Mouse (Mus musculus) neural tube, embryonic 14.5 days (tissue): ENCODE results near the gene Magea5. TPM values are rescaled to one million over a fixed set of nuclear protein-coding genes. Genes with fewer than 3 reads are reported as not detected.
"Not testable (repeated sequence)": the region's sequence is repeated elsewhere in the genome, so short reads cannot be mapped to it uniquely, and the experiment has no call there.

Source experiments
- ATAC-seq: fragments of 200-750 bp; cut with Nextera tagmentation; 2 replicates; pipeline ENCODE4 v1.8.0; 2017; ENCODE audit warnings: low read depth, mild to moderate bottlenecking, moderate TSS enrichment, moderate library complexity
- H3K27ac ChIP-seq: fragments of 300-500 bp; sonication (generic); 2 replicates; pipeline ENCODE4 v1.5.1; 2014; ENCODE audit warnings: low read depth, mild to moderate bottlenecking, control low read depth, low read length, moderate library complexity, mixed read lengths
- H3K27me3 ChIP-seq: fragments of 300-500 bp; sonication (generic); 2 replicates; pipeline ENCODE4 v1.6.1; 2014; ENCODE audit warnings: low read length; ENCODE audit not compliant: control insufficient read depth, insufficient read depth
- H3K36me3 ChIP-seq: fragments of 300-500 bp; sonication (generic); 2 replicates; pipeline ENCODE4 v1.6.1; 2014; ENCODE audit warnings: low read length, mixed read lengths; ENCODE audit not compliant: control insufficient read depth, insufficient read depth
- H3K4me1 ChIP-seq: fragments of 300-500 bp; sonication (generic); 2 replicates; pipeline ENCODE4 v1.6.1; 2014; ENCODE audit warnings: low read length; ENCODE audit not compliant: control insufficient read depth, insufficient read depth
- H3K4me2 ChIP-seq: fragments of 300-500 bp; sonication (generic); 2 replicates; pipeline ENCODE4 v1.6.1; 2014; ENCODE audit warnings: mild to moderate bottlenecking, low read depth, low read length, control low read depth
- H3K4me3 ChIP-seq: fragments of 300-500 bp; sonication (generic); 2 replicates; pipeline ENCODE4 v1.5.1; 2014; ENCODE audit warnings: low read depth, low read length, control low read depth, mixed read lengths
- H3K9ac ChIP-seq: fragments of 300-500 bp; sonication (generic); replicated peaks from 2 replicates; pipeline ENCODE4 v1.6.1; 2014; ENCODE audit warnings: low read depth, mild to moderate bottlenecking, control low read depth, low read length, mixed read lengths
- H3K9me3 ChIP-seq: fragments of 300-500 bp; sonication (generic); 2 replicates; pipeline ENCODE4 v1.6.1; 2016; ENCODE audit warnings: low read length; ENCODE audit not compliant: control insufficient read depth
- WGBS: fragments of 180-500 bp; shearing (Covaris S2); extraction: QIAGEN DNeasy Blood & Tissue Kit; methylation state at CpG from one replicate; pipeline ENCODE4 v1.1.7; 2014; 5-methylcytosine and 5-hydroxymethylcytosine counted together
- polyA plus RNA-seq: library from polyadenylated mRNA; unstranded; fragments of >200 nt; fragmentation: Nextera tagmentation; extraction: Ambion mirVana; gene quantifications from 2 replicates; pipeline ENCODE4 v1.2.1, GENCODE M21; 2014

Gene Magea5
- not detected in 2 replicates for polyA plus RNA-seq

- 90% methylated on average over 12 of the region's 16 CpGs for WGBS
- H3K9ac ChIP-seq, H3K4me3 ChIP-seq, ATAC-seq, H3K4me1 ChIP-seq, H3K27me3 ChIP-seq, H3K36me3 ChIP-seq, H3K9me3 ChIP-seq, H3K27ac ChIP-seq, H3K4me2 ChIP-seq: not testable (repeated sequence)
These were observed at the start of gene Magea5 for GRCm38 (mm10) chrX:155063045-155063444. TSS of gene Magea5 (minus strand) at chrX:155063145.

GRCm38 (mm10) chrX:155098024-155098423 lies 35.1 kb upstream of the Magea5 start:
- Histone ChIP-seq H3K9me3 (no peaks in the 10 kb centered on the region), H3K27ac (no peak overlapping the region), H3K4me2 (no peak overlapping the region), H3K4me1 (no peaks in the 10 kb centered on the region), H3K27me3 (no peaks in the 10 kb centered on the region), H3K4me3 (no peak overlapping the region), H3K9ac (no peak overlapping the region), H3K36me3 (no peaks in the 10 kb centered on the region)
- ATAC-seq: no peak

- H3K9me3 ChIP-seq, ATAC-seq, H3K4me3 ChIP-seq, H3K4me2 ChIP-seq, H3K27me3 ChIP-seq, H3K36me3 ChIP-seq, H3K4me1 ChIP-seq, H3K27ac ChIP-seq, H3K9ac ChIP-seq: not testable (repeated sequence)
- 96% methylated on average over 3 of the region's 4 CpGs for WGBS
These were observed 30.6 kb upstream of the Magea5 start, which contains the start of gene Magea2 for GRCm38 (mm10) chrX:155093566-155093965. TSS of gene Magea2 (minus strand) at chrX:155093666.

DNA sequence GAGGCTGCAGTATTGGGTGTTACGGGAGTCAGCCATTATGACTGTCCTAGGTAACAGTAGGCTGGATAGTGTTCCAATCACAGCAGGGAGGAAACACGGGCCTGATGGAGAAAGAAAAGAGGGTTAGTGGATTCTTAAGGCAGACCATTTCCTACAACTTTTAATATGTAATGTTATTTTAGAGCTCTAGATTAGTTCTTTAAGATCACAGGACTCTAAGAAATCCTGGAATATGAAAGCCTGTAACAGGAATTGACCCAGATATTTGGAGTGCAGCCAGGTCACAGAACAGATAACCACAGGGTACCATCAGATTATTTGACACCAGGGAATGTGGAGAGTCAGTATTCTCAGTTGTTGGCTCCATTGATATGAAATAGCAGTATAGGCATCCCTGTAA lies 26.7 kb upstream of the Magea5 start, which contains the start of gene Magea1:
Magea1 (minus strand) TSS at position 101 of the 400 bp plus-strand sequence.
- not testable (repeated sequence) for H3K9me3 ChIP-seq, H3K4me1 ChIP-seq, H3K27me3 ChIP-seq, ATAC-seq, H3K9ac ChIP-seq, H3K4me3 ChIP-seq, H3K4me2 ChIP-seq, H3K36me3 ChIP-seq, H3K27ac ChIP-seq
- WGBS: 91% methylated on average over 1 of the region's 2 CpGs

Other genes starting within 250 kb of the Magea5 start
- gene Cldn34b1, start 172.9 kb downstream of the Magea5 start, polyA plus RNA-seq: not detected in 2 replicates
- not detected in 2 replicates for gene Magea6, start 127.2 kb downstream of the Magea5 start, polyA plus RNA-seq
- gene Magea3, start 113.6 kb downstream of the Magea5 start, polyA plus RNA-seq: not detected in 2 replicates
- gene Magea8, start 67.3 kb downstream of the Magea5 start, polyA plus RNA-seq: not detected in 2 replicates
- not detected in 2 replicates for gene Magea1, start 26.6 kb upstream of the Magea5 start, polyA plus RNA-seq
- not detected in 2 replicates for gene Magea2, start 30.5 kb upstream of the Magea5 start, polyA plus RNA-seq
- gene Cldn34b2, start 65.3 kb upstream of the Magea5 start, polyA plus RNA-seq: not detected in 2 replicates
- 63.1 and 75.1 TPM in 2 replicates for gene Sat1, start 153.3 kb upstream of the Magea5 start, polyA plus RNA-seq
- gene Acot9, start 199.3 kb upstream of the Magea5 start, polyA plus RNA-seq: 48.5 and 49.4 TPM in 2 replicates